In the genomic region with DNA sequence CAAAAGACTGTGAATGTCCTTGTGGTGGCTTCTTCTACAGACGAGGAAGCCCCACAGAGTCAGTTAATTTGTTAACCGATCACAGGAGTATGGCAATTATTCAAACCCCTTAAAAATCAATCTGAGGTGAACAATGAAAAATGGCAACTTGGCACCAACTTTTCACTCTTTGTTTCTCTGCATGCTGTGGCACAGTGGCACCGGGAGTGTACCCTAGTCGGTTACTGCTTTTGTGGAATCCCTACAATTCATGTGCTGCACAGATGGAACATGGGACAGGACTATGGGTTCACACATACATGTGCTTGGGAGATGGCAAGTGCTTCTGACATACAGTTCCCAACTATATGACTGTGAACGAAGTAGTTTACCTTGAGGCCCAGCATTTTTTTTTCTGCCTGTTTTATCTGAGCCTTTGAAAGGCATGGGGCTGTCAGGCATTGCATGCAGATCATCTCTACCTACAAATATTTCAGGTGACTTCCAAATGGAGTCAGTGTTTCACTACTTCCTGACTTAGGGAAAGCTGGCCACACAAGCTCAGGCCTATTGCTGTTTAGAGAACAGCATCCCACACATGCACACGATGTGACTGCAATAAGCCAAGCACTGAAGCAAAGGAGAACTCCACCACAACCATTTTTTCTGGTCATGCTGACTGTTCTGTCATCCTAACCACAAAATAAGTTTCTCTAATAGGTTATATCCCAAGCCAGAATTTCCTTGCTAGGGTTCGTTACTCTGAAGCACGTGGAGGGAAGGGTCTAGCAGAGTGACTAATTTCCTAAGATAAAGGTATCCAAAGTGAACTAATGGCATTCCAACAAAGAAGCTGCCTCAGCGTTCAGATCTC, we compare ENCODE assay signal across 10 mouse cellular contexts.
DNase-seq lines count a peak whose midpoint lies in the region; ATAC-seq and TF ChIP-seq lines count a peak whose summit lies in the region.
"Had no signal": no experiment of that assay in that cellular context is flagged by ENCODE, and none has a peak within 500 bp of the region (broad histone marks: within the 10 kb centered on the region; RNA-seq: fewer than 3 reads in every experiment).

No protein-coding gene starts in this region.

- POLR2A ChIA-PET in Patski (lab: Charles Lee), result interaction anchor here (1.0 to 1.1 kb wide), 2 partner anchors 29 to 34 kb away, joined by 3 read pairs; no protein-coding TSS in a partner anchor

- no peak for ATAC-seq in heart, embryonic 11.5 days (replicated peaks; ENCODE audit: insufficient number of reproducible peaks, low FRiP score, low TSS enrichment)
- peak; percentile 61 for ATAC-seq in Patski
- ATAC-seq in forebrain, embryonic 15.5 days (replicated peaks), result no peak
- ATAC-seq in liver, embryonic 11.5 days (replicated peaks; ENCODE audit: low FRiP score), result no peak
- no peak for ATAC-seq in monocyte, adult 5-6 weeks (replicated peaks; ENCODE audit: insufficient number of reproducible peaks, low FRiP score, low TSS enrichment, poor library complexity, severe bottlenecking)
- no peak for ATAC-seq in CD4-positive, CD25-positive, alpha-beta regulatory T cell, adult 4 months

- H3K9ac ChIP-seq in heart, embryonic 11.5 days (ENCODE audit: low read depth, low read length), result peak overlapping the region; percentile 52
- peak overlapping the region; percentile 61 for H3K9ac ChIP-seq in forebrain, embryonic 15.5 days (replicated peaks)
- no peak overlapping the region for H3K9ac ChIP-seq in liver, embryonic 11.5 days (ENCODE audit: low read depth, low read length)

- no peaks in the 10 kb centered on the region for H3K27me3 ChIP-seq in heart, embryonic 11.5 days (ENCODE audit: control insufficient read depth, insufficient read depth, low read length)
- no peaks in the 10 kb centered on the region for H3K27me3 ChIP-seq in Patski
- no peaks in the 10 kb centered on the region for H3K27me3 ChIP-seq in forebrain, embryonic 15.5 days
- H3K27me3 ChIP-seq in liver, embryonic 11.5 days (replicated peaks; ENCODE audit: control insufficient read depth, insufficient read depth, low read length), result peaks cover 17% of the 10 kb centered on the region

- in situ Hi-C loops in Patski (cut with MboI; ENCODE audit: low pct_unique_long_range_greater_than_20kb), result loop anchor here (5.0 to 25.0 kb wide), 3 partner anchors 103 to 338 kb away; no protein-coding TSS in a partner anchor

- intact Hi-C loops in heart, postnatal 25 days (cut with DNase I), result loop anchor here (2.0 to 5.0 kb wide), 4 partner anchors 17 to 188 kb away; no protein-coding TSS in a partner anchor

- H3K4me2 ChIP-seq in heart, embryonic 11.5 days, result peak overlapping the region; percentile 67
- peak overlapping the region; percentile 48 for H3K4me2 ChIP-seq in forebrain, embryonic 15.5 days (replicated peaks)
- H3K4me2 ChIP-seq in liver, embryonic 11.5 days, result peak overlapping the region; percentile 46; the same call in 1 of the 2 replicates

- no peak for DNase-seq in heart, postnatal 25 days (ENCODE audit: low spot score)
- no peak for DNase-seq in Patski (ENCODE audit: low read depth, low spot score)
- DNase-seq in liver, embryonic 11.5 days (ENCODE audit: low spot score), result no peak
- no peak for DNase-seq in thymus, postnatal 10 days (ENCODE audit: low spot score in 2 of 2)
- DNase-seq: layer of hippocampus, postnatal 36 days; thymus, adult 2 months had no signal

- H3K4me3 ChIP-seq in heart, embryonic 11.5 days (ENCODE audit: low read depth, low read length), result peak overlapping the region; percentile 34
- peak overlapping the region; percentile 75 for H3K4me3 ChIP-seq in forebrain, embryonic 15.5 days
- H3K4me3 ChIP-seq in liver, embryonic 11.5 days (ENCODE audit: low read depth, low read length), result no peak overlapping the region

- TF ChIP-seq CTCF in Patski (IDR thresholded peaks at IDR 0.05), result no peak

- peak overlapping the region; percentile 54 for H3K27ac ChIP-seq in heart, embryonic 11.5 days (ENCODE audit: low read depth, low read length)
- H3K27ac ChIP-seq in forebrain, embryonic 15.5 days (replicated peaks), result peak overlapping the region; percentile 93
- no peak overlapping the region for H3K27ac ChIP-seq in liver, embryonic 11.5 days (ENCODE audit: low read depth, low read length)

- CTCF ChIA-PET in Patski (lab: Charles Lee), result interaction anchor here (1.0 to 1.2 kb wide), 2 partner anchors 10 to 25 kb away, joined by 3 to 5 read pairs; no protein-coding TSS in a partner anchor

- H3K9me3 ChIP-seq in heart, embryonic 11.5 days (replicated peaks; ENCODE audit: control insufficient read depth, low read length), result no peaks in the 10 kb centered on the region
- H3K9me3 ChIP-seq in forebrain, embryonic 15.5 days, result no peaks in the 10 kb centered on the region
- H3K9me3 ChIP-seq in liver, embryonic 11.5 days (ENCODE audit: control insufficient read depth, low read length), result no peaks in the 10 kb centered on the region

- 56% methylated on average over 9 of the region's 9 CpGs for WGBS in heart, embryonic 11.5 days (ENCODE audit: insufficient replicate concordance)
- WGBS in forebrain, embryonic 15.5 days, result 19% methylated on average over 9 of the region's 9 CpGs
- WGBS in liver, embryonic 11.5 days, result 64% methylated on average over 9 of the region's 9 CpGs

- H3K36me3 ChIP-seq in heart, embryonic 11.5 days (ENCODE audit: control insufficient read depth, insufficient read depth, low read length), result peaks cover 3% of the 10 kb centered on the region; the same call in 1 of the 2 replicates
- no peaks in the 10 kb centered on the region for H3K36me3 ChIP-seq in forebrain, embryonic 15.5 days
- no peaks in the 10 kb centered on the region for H3K36me3 ChIP-seq in liver, embryonic 11.5 days (ENCODE audit: control insufficient read depth, insufficient read depth, low read length)

- H3K4me1 ChIP-seq in heart, embryonic 11.5 days (ENCODE audit: control insufficient read depth, insufficient read depth, low read length), result peaks cover 25% of the 10 kb centered on the region
- H3K4me1 ChIP-seq in forebrain, embryonic 15.5 days, result peaks cover 3% of the 10 kb centered on the region; the same call in 1 of the 2 replicates
- 0 out of 2 replicates have a peak, but pooled peaks cover 3% of the 10 kb centered on the region for H3K4me1 ChIP-seq in liver, embryonic 11.5 days (replicated peaks; ENCODE audit: control insufficient read depth, insufficient read depth, low read length)
